Mouse (Mus musculus): ENCODE measurements at regions not wholly inside any gene's neighbourhood (a gene's known extent, or its start where the extent isn't known, plus 50 kb on each side); places are given as distances from the start of the nearest gene placed in this dataset.

- TF ChIP-seq CTCF (IDR thresholded peaks at IDR 0.05; ENCODE audit: borderline replicate concordance, extremely low read depth, insufficient read depth, insufficient read length) (no peak), POLR2A (IDR thresholded peaks at IDR 0.05; ENCODE audit: borderline replicate concordance, extremely low read depth, insufficient read depth, insufficient read length, poor library complexity, severe bottlenecking) (no peak)
Observed at GRCm38 (mm10) chr6:59498800-59499199, 72.7 kb upstream of the Gprin3 start.

All from brain, embryonic 14.5 days (tissue).